ENCODE assay signal across 13 mouse cellular contexts in the genomic region with DNA sequence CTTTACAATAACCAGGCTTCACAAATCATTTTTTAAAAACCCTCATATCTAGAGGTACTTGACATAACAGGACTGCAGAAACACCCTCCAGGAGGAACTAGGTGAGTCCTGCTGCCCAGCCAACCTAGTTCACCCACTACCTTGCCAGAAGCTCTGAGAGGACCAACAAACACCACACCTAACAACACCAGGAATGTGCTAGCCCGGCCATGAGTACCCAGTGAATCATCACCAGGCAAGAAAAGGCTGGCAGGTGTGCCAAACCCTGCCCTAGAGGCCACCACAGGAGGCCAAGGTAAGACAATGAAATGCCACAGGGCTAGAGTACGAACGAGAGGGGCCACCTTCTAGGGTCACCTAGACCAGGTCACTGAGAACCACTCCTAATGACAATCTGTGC.
"Had no signal": no experiment of that assay in that cellular context is flagged by ENCODE, and none has a peak within 500 bp of the region (broad histone marks: within the 10 kb centered on the region; RNA-seq: fewer than 3 reads in every experiment).

No protein-coding gene starts in this region.

- H3K9me3 ChIP-seq: hindbrain, embryonic 12.5 days; kidney, embryonic 15.5 days; limb, embryonic 10.5 days; liver, embryonic 12.5 days; midbrain, embryonic 12.5 days had no signal

- H3K9ac ChIP-seq: hindbrain, embryonic 12.5 days; kidney, embryonic 15.5 days; liver, embryonic 12.5 days; liver, postnatal 0 days; midbrain, embryonic 12.5 days had no signal

- H3K4me3 ChIP-seq: hindbrain, embryonic 12.5 days; kidney, embryonic 15.5 days; left cerebral cortex, adult 2 months; limb, embryonic 10.5 days; liver, embryonic 12.5 days; midbrain, embryonic 12.5 days had no signal

- DNase-seq: kidney, postnatal 14 days; liver, postnatal 0 days; thymus, adult 18-20 months; thymus, postnatal 14 days had no signal

- H3K4me2 ChIP-seq: hindbrain, embryonic 12.5 days; kidney, embryonic 15.5 days; liver, embryonic 12.5 days; midbrain, embryonic 12.5 days had no signal

- ATAC-seq: hindbrain, embryonic 16.5 days; inflammation-experienced regulatory T-cells, adult 6 months; intestine, postnatal 0 days; liver, embryonic 12.5 days; liver, postnatal 0 days had no signal

- H3K4me1 ChIP-seq: hindbrain, embryonic 12.5 days; midbrain, embryonic 12.5 days had no signal

- H3K27me3 ChIP-seq: hindbrain, embryonic 12.5 days; kidney, embryonic 15.5 days; liver, embryonic 12.5 days; midbrain, embryonic 12.5 days had no signal

- H3K27ac ChIP-seq: hindbrain, embryonic 12.5 days; left cerebral cortex, adult 2 months; limb, embryonic 10.5 days; liver, embryonic 12.5 days; midbrain, embryonic 12.5 days had no signal
